Comparison of ENCODE assay signal across 23 mouse cellular contexts in genomic region chr7:131327054-131327453, GRCm38 (mm10). TPM values are rescaled to one million over a fixed set of nuclear protein-coding genes. Genes with fewer than 3 reads are reported as not detected.
DNase-seq lines count a peak whose midpoint lies in the region; ATAC-seq and TF ChIP-seq lines count a peak whose summit lies in the region.
"Had no signal": no experiment of that assay in that cellular context is flagged by ENCODE, and none has a peak within 500 bp of the region (broad histone marks: within the 10 kb centered on the region; RNA-seq: fewer than 3 reads in every experiment).

No protein-coding gene starts in this region.

- H3K9me3 ChIP-seq in kidney, postnatal 0 days (replicated peaks; ENCODE audit: low read length), result no peaks in the 10 kb centered on the region
- H3K9me3 ChIP-seq in midbrain, embryonic 11.5 days (ENCODE audit: control insufficient read depth, low read length), result no peaks in the 10 kb centered on the region
- no peaks in the 10 kb centered on the region for H3K9me3 ChIP-seq in midbrain, embryonic 14.5 days (ENCODE audit: control insufficient read depth, low read length)
- H3K9me3 ChIP-seq in MEL (replicated peaks; ENCODE audit: insufficient read depth, low read length), result no peaks in the 10 kb centered on the region
- no peaks in the 10 kb centered on the region for H3K9me3 ChIP-seq in stomach, postnatal 0 days (ENCODE audit: control insufficient read depth, low read length)
- H3K9me3 ChIP-seq: embryonic facial prominence, embryonic 10.5 days; forebrain, embryonic 13.5 days; heart, embryonic 10.5 days; hindbrain, embryonic 10.5 days had no signal

- H3K27me3 ChIP-seq in kidney, postnatal 0 days (ENCODE audit: insufficient read depth, low read length), result no peaks in the 10 kb centered on the region
- H3K27me3 ChIP-seq in midbrain, embryonic 11.5 days (ENCODE audit: control insufficient read depth, insufficient read depth, low read length), result no peaks in the 10 kb centered on the region
- H3K27me3 ChIP-seq in midbrain, embryonic 14.5 days (ENCODE audit: control insufficient read depth, insufficient read depth, low read length), result no peaks in the 10 kb centered on the region
- H3K27me3 ChIP-seq in MEL (ENCODE audit: control insufficient read depth in 1 of 2, insufficient read depth in 2 of 2, low read length in 2 of 2), result no peaks in the 10 kb centered on the region
- H3K27me3 ChIP-seq in stomach, postnatal 0 days (ENCODE audit: control insufficient read depth, insufficient read depth, low read length), result no peaks in the 10 kb centered on the region
- H3K27me3 ChIP-seq: forebrain, embryonic 13.5 days had no signal

- no peak for TF ChIP-seq POLR2A in MEL (IDR thresholded peaks at IDR 0.05; ENCODE audit: control insufficient read depth in 1 of 2, insufficient read depth in 1 of 2, low read depth in 1 of 2, low read length in 2 of 2, poor library complexity in 1 of 2)

- ATAC-seq in kidney, postnatal 0 days (replicated peaks; ENCODE audit: low FRiP score, low read depth), result no peak
- ATAC-seq in midbrain, embryonic 11.5 days (ENCODE audit: low FRiP score), result no peak
- ATAC-seq in midbrain, embryonic 14.5 days (ENCODE audit: low FRiP score, low TSS enrichment), result no peak
- no peak for ATAC-seq in stomach, postnatal 0 days (ENCODE audit: low FRiP score, low TSS enrichment)
- ATAC-seq: forebrain, embryonic 13.5 days had no signal

- no peaks in the 10 kb centered on the region for H3K79me2 ChIP-seq in MEL (ENCODE audit: control insufficient read depth, insufficient read depth, low read length, poor library complexity)

- H3K4me3 ChIP-seq in kidney, postnatal 0 days (replicated peaks; ENCODE audit: low read depth, low read length), result no peak overlapping the region
- no peak overlapping the region for H3K4me3 ChIP-seq in midbrain, embryonic 11.5 days (ENCODE audit: low read depth, low read length)
- no peak overlapping the region for H3K4me3 ChIP-seq in midbrain, embryonic 14.5 days (replicated peaks; ENCODE audit: low read depth, low read length)
- no peak overlapping the region for H3K4me3 ChIP-seq in MEL (ENCODE audit: control insufficient read depth in 1 of 2, insufficient read depth in 1 of 2, low read depth in 2 of 2, low read length in 2 of 2)
- no peak overlapping the region for H3K4me3 ChIP-seq in stomach, postnatal 0 days (ENCODE audit: low read depth, low read length)
- H3K4me3 ChIP-seq: embryonic facial prominence, embryonic 10.5 days; forebrain, embryonic 13.5 days; gastrocnemius, adult 2 months; heart, embryonic 10.5 days; hindbrain, embryonic 10.5 days had no signal

- TF ChIP-seq CTCF in kidney, postnatal 0 days (IDR thresholded peaks at IDR 0.05; ENCODE audit: low read depth), result peak; percentile 32; the same call in 1 of the 2 replicates
- TF ChIP-seq CTCF in MEL (IDR thresholded peaks at IDR 0.05 in 2 of 3, conservative IDR thresholded peaks at IDR 0.05 in 1 of 3; ENCODE audit: control insufficient read depth in 1 of 3, insufficient read depth in 1 of 3, low read depth in 2 of 3, low read length in 3 of 3, poor library complexity in 1 of 3, severe bottlenecking in 1 of 3), result peak in 2 of 3 experiments; percentile 18 to 27; a peak in 1 of 6 replicates
- peak; percentile 36 for TF ChIP-seq CTCF in stomach, postnatal 0 days (IDR thresholded peaks at IDR 0.05; ENCODE audit: low read depth)

- no peak overlapping the region for H3K4me2 ChIP-seq in kidney, postnatal 0 days (ENCODE audit: low read length)
- no peak overlapping the region for H3K4me2 ChIP-seq in midbrain, embryonic 11.5 days
- no peak overlapping the region for H3K4me2 ChIP-seq in midbrain, embryonic 14.5 days (ENCODE audit: low read length)
- no peak overlapping the region for H3K4me2 ChIP-seq in stomach, postnatal 0 days (replicated peaks; ENCODE audit: low read depth)
- H3K4me2 ChIP-seq: forebrain, embryonic 13.5 days; hindbrain, embryonic 14.5 days had no signal

- H3K36me3 ChIP-seq in kidney, postnatal 0 days (ENCODE audit: insufficient read depth, low read length), result no peaks in the 10 kb centered on the region
- H3K36me3 ChIP-seq in midbrain, embryonic 11.5 days (ENCODE audit: control insufficient read depth, insufficient read depth, low read length), result no peaks in the 10 kb centered on the region
- H3K36me3 ChIP-seq in midbrain, embryonic 14.5 days (ENCODE audit: control insufficient read depth, insufficient read depth, low read length), result no peaks in the 10 kb centered on the region
- no peaks in the 10 kb centered on the region for H3K36me3 ChIP-seq in MEL (ENCODE audit: control insufficient read depth in 1 of 2, insufficient read depth in 2 of 2, low read length in 2 of 2)
- no peaks in the 10 kb centered on the region for H3K36me3 ChIP-seq in stomach, postnatal 0 days (ENCODE audit: control insufficient read depth, insufficient read depth, low read length)
- H3K36me3 ChIP-seq: embryonic facial prominence, embryonic 10.5 days; heart, embryonic 10.5 days; hindbrain, embryonic 10.5 days had no signal

- H3K4me1 ChIP-seq in kidney, postnatal 0 days (replicated peaks; ENCODE audit: insufficient read depth, low read length), result no peaks in the 10 kb centered on the region
- no peaks in the 10 kb centered on the region for H3K4me1 ChIP-seq in midbrain, embryonic 11.5 days (ENCODE audit: control insufficient read depth, insufficient read depth, low read length)
- H3K4me1 ChIP-seq in midbrain, embryonic 14.5 days (ENCODE audit: control insufficient read depth, insufficient read depth, low read length), result no peaks in the 10 kb centered on the region
- H3K4me1 ChIP-seq in MEL (ENCODE audit: control insufficient read depth in 1 of 2, insufficient read depth in 2 of 2, low read length in 2 of 2), result no peaks in the 10 kb centered on the region
- no peaks in the 10 kb centered on the region for H3K4me1 ChIP-seq in stomach, postnatal 0 days (replicated peaks; ENCODE audit: control insufficient read depth, insufficient read depth)
- H3K4me1 ChIP-seq: embryonic facial prominence, embryonic 10.5 days; forebrain, embryonic 13.5 days had no signal

- TF ChIP-seq RAD21 in MEL (IDR thresholded peaks at IDR 0.05; ENCODE audit: low read depth, low read length), result peak; percentile 23

- 70% methylated on average over 5 of the region's 5 CpGs for WGBS in kidney, postnatal 0 days
- WGBS in midbrain, embryonic 11.5 days, result 94% methylated on average over 5 of the region's 5 CpGs
- WGBS in midbrain, embryonic 14.5 days, result 93% methylated on average over 5 of the region's 5 CpGs
- WGBS in stomach, postnatal 0 days, result 87% methylated on average over 5 of the region's 5 CpGs

- TF ChIP-seq EP300 in MEL (IDR thresholded peaks at IDR 0.05; ENCODE audit: low read depth in 1 of 2, low read length in 2 of 2), result no peak
- TF ChIP-seq EP300 in stomach, postnatal 0 days (optimal IDR thresholded peaks at IDR 0.05), result no peak

- H3K9ac ChIP-seq in kidney, postnatal 0 days (ENCODE audit: low read depth, low read length), result no peak overlapping the region
- no peak overlapping the region for H3K9ac ChIP-seq in midbrain, embryonic 11.5 days (ENCODE audit: low read length)
- no peak overlapping the region for H3K9ac ChIP-seq in midbrain, embryonic 14.5 days (replicated peaks; ENCODE audit: low read length)
- no peak overlapping the region for H3K9ac ChIP-seq in MEL (ENCODE audit: control insufficient read depth, low read depth, low read length, poor library complexity, severe bottlenecking)
- no peak overlapping the region for H3K9ac ChIP-seq in stomach, postnatal 0 days (ENCODE audit: low read length)
- H3K9ac ChIP-seq: forebrain, embryonic 13.5 days; hindbrain, embryonic 14.5 days had no signal

- DNase-seq in kidney, postnatal 0 days (ENCODE audit: low spot score), result no peak
- no peak for DNase-seq in kidney, postnatal 14 days
- peak; percentile 35 for DNase-seq in midbrain, embryonic 11.5 days (ENCODE audit: low spot score, missing footprints)
- DNase-seq in midbrain, embryonic 14.5 days, result no peak
- no peak for DNase-seq in MEL (ENCODE audit: low read depth, low spot score)
- DNase-seq in stomach, postnatal 0 days (ENCODE audit: low spot score), result no peak
- no peak for DNase-seq in ovary, postnatal 36 days (ENCODE audit: low spot score)
- DNase-seq: adrenal gland, adult 2 months; adrenal gland, postnatal 25 days; cerebellum, adult 2 months; cerebellum, postnatal 10 days; gastrocnemius, adult 2 months; gastrocnemius, postnatal 25 days; heart, postnatal 14 days had no signal

- no peak overlapping the region for H3K27ac ChIP-seq in kidney, postnatal 0 days
- H3K27ac ChIP-seq in midbrain, embryonic 11.5 days (ENCODE audit: low read depth, low read length), result no peak overlapping the region
- H3K27ac ChIP-seq in midbrain, embryonic 14.5 days (replicated peaks; ENCODE audit: low read depth, low read length), result no peak overlapping the region
- no peak overlapping the region for H3K27ac ChIP-seq in MEL (ENCODE audit: control insufficient read depth, low read depth, low read length)
- no peak overlapping the region for H3K27ac ChIP-seq in stomach, postnatal 0 days (replicated peaks)
- H3K27ac ChIP-seq: embryonic facial prominence, embryonic 10.5 days; forebrain, embryonic 13.5 days; gastrocnemius, adult 2 months; heart, embryonic 10.5 days; hindbrain, embryonic 10.5 days; hindbrain, embryonic 14.5 days had no signal

RNA-seq across cellular contexts. Expression of gene Fam24b, which starts 2.3 kb away (rescaled TPM):
- polyA plus RNA-seq in kidney, postnatal 0 days (2015; fragmentation: Nextera tagmentation; extraction: Ambion mirVana), result not detected in 2 replicates
- not detected in 2 replicates for polyA plus RNA-seq in midbrain, embryonic 11.5 days (2014; fragmentation: Nextera tagmentation; extraction: Ambion mirVana)
- not detected in 2 replicates for polyA plus RNA-seq in midbrain, embryonic 14.5 days (2014; fragmentation: Nextera tagmentation; extraction: Ambion mirVana)
- total RNA-seq in MEL (2012; rRNA removed), result not detected in 2 replicates
- under 1 TPM in 1 of 2 experiments, not detected in 1; 0.11 TPM for polyA plus RNA-seq in MEL (2012; ENCODE audit: insufficient read depth in 1 of 2, insufficient read length in 2 of 2, low read depth in 1 of 2, low replicate concordance in 2 of 2, missing spikeins in 1 of 2)
- polyA plus RNA-seq in stomach, postnatal 0 days (2015; fragmentation: Nextera tagmentation; extraction: Ambion mirVana), result not detected in 2 replicates
- total RNA-seq: adrenal gland, adult 2 months; adrenal gland, postnatal 25 days; gastrocnemius, adult 2 months; gastrocnemius, postnatal 25 days; granulocyte monocyte progenitor cell, adult 5-6 weeks; heart, postnatal 14 days had no signal
- polyA plus RNA-seq: adrenal gland, adult 2 months; embryonic facial prominence, embryonic 10.5 days; embryonic facial prominence, embryonic 14.5 days; forebrain, embryonic 13.5 days; heart, embryonic 10.5 days; heart, embryonic 14.5 days; hindbrain, embryonic 10.5 days; hindbrain, embryonic 14.5 days had no signal

RNA-seq across cellular contexts. Expression of gene Cuzd1, which starts 5.0 kb away (rescaled TPM):
- polyA plus RNA-seq in kidney, postnatal 0 days (2015; fragmentation: Nextera tagmentation; extraction: Ambion mirVana), result not detected in 2 replicates
- polyA plus RNA-seq in midbrain, embryonic 11.5 days (2014; fragmentation: Nextera tagmentation; extraction: Ambion mirVana), result not detected in 2 replicates
- not detected in 2 replicates for polyA plus RNA-seq in midbrain, embryonic 14.5 days (2014; fragmentation: Nextera tagmentation; extraction: Ambion mirVana)
- not detected in 2 replicates for total RNA-seq in MEL (2012; rRNA removed)
- not detected for polyA plus RNA-seq in MEL (2012; ENCODE audit: insufficient read depth in 1 of 2, insufficient read length in 2 of 2, low read depth in 1 of 2, low replicate concordance in 2 of 2, missing spikeins in 1 of 2)
- 0.06 and 0.10 TPM in 2 replicates for polyA plus RNA-seq in stomach, postnatal 0 days (2015; fragmentation: Nextera tagmentation; extraction: Ambion mirVana)
- total RNA-seq: adrenal gland, adult 2 months; adrenal gland, postnatal 25 days; granulocyte monocyte progenitor cell, adult 5-6 weeks had no signal
- polyA plus RNA-seq: adrenal gland, adult 2 months; C2C12; embryonic facial prominence, embryonic 10.5 days; forebrain, embryonic 13.5 days; hindbrain, embryonic 10.5 days; hindbrain, embryonic 14.5 days had no signal

RNA-seq across cellular contexts. Expression of gene Fam24a, which starts 6.6 kb away (rescaled TPM):
- polyA plus RNA-seq in kidney, postnatal 0 days (2015; fragmentation: Nextera tagmentation; extraction: Ambion mirVana), result not detected in 2 replicates
- 0.29 TPM in 1 of 2 replicates, not detected in the other for polyA plus RNA-seq in midbrain, embryonic 11.5 days (2014; fragmentation: Nextera tagmentation; extraction: Ambion mirVana)
- 0.42 TPM in 1 of 2 replicates, not detected in the other for polyA plus RNA-seq in midbrain, embryonic 14.5 days (2014; fragmentation: Nextera tagmentation; extraction: Ambion mirVana)
- not detected in 2 replicates for total RNA-seq in MEL (2012; rRNA removed)
- polyA plus RNA-seq in MEL (2012; ENCODE audit: insufficient read depth in 1 of 2, insufficient read length in 2 of 2, low read depth in 1 of 2, low replicate concordance in 2 of 2, missing spikeins in 1 of 2), result not detected
- polyA plus RNA-seq in stomach, postnatal 0 days (2015; fragmentation: Nextera tagmentation; extraction: Ambion mirVana), result not detected in 2 replicates
- total RNA-seq: adrenal gland, adult 2 months; adrenal gland, postnatal 25 days; gastrocnemius, adult 2 months; gastrocnemius, postnatal 25 days; granulocyte monocyte progenitor cell, adult 5-6 weeks; heart, postnatal 14 days had no signal
- polyA plus RNA-seq: adrenal gland, adult 2 months; C2C12; cerebellum, adult 2 months; embryonic facial prominence, embryonic 10.5 days; forebrain, embryonic 13.5 days; heart, embryonic 10.5 days; heart, embryonic 14.5 days; hindbrain, embryonic 10.5 days; hindbrain, embryonic 14.5 days had no signal

RNA-seq across cellular contexts. Expression of gene 2310057M21Rik, which starts 35.5 kb away (rescaled TPM):
- 15.0 and 16.9 TPM in 2 replicates for polyA plus RNA-seq in kidney, postnatal 0 days (2015; fragmentation: Nextera tagmentation; extraction: Ambion mirVana)
- polyA plus RNA-seq in midbrain, embryonic 11.5 days (2014; fragmentation: Nextera tagmentation; extraction: Ambion mirVana), result 18.6 and 23.9 TPM in 2 replicates
- 28.8 and 28.9 TPM in 2 replicates for polyA plus RNA-seq in midbrain, embryonic 14.5 days (2014; fragmentation: Nextera tagmentation; extraction: Ambion mirVana)
- 16.7 and 18.0 TPM in 2 replicates for total RNA-seq in MEL (2012; rRNA removed)
- polyA plus RNA-seq in MEL (2012; ENCODE audit: insufficient read depth in 1 of 2, insufficient read length in 2 of 2, low read depth in 1 of 2, low replicate concordance in 2 of 2, missing spikeins in 1 of 2), result 10 to 100 TPM in 1 of 2 experiments, not detected in 1; 33.0 TPM
- polyA plus RNA-seq in stomach, postnatal 0 days (2015; fragmentation: Nextera tagmentation; extraction: Ambion mirVana), result 11.5 and 12.8 TPM in 2 replicates

RNA-seq across cellular contexts. Expression of gene Pstk, which starts 43.9 kb away (rescaled TPM):
- polyA plus RNA-seq in kidney, postnatal 0 days (2015; fragmentation: Nextera tagmentation; extraction: Ambion mirVana), result 64.2 and 64.6 TPM in 2 replicates
- polyA plus RNA-seq in midbrain, embryonic 11.5 days (2014; fragmentation: Nextera tagmentation; extraction: Ambion mirVana), result 63.8 and 65.6 TPM in 2 replicates
- polyA plus RNA-seq in midbrain, embryonic 14.5 days (2014; fragmentation: Nextera tagmentation; extraction: Ambion mirVana), result 42.8 and 46.3 TPM in 2 replicates
- total RNA-seq in MEL (2012; rRNA removed), result 36.1 and 42.5 TPM in 2 replicates
- 10 to 100 TPM in 1 of 2 experiments, not detected in 1; 57.5 TPM for polyA plus RNA-seq in MEL (2012; ENCODE audit: insufficient read depth in 1 of 2, insufficient read length in 2 of 2, low read depth in 1 of 2, low replicate concordance in 2 of 2, missing spikeins in 1 of 2)
- polyA plus RNA-seq in stomach, postnatal 0 days (2015; fragmentation: Nextera tagmentation; extraction: Ambion mirVana), result 50.0 and 52.2 TPM in 2 replicates
